Mouse (Mus musculus) bone marrow, adult 2 months (tissue): ENCODE data around the gene Parp14.
A peak's percentile ranks its signal among the peaks of the same experiment; 100 is the strongest.

Source experiments
- CTCF ChIP-seq: fragments of 200-500 bp; IDR thresholded peaks from 2 replicates; pipeline ENCODE4 v1.5.1; 2011; ENCODE audit warnings: low read length, control low read depth; ENCODE audit not compliant: control insufficient read depth, insufficient read depth
- POLR2A ChIP-seq: fragments of 200-500 bp; IDR thresholded peaks from 2 replicates; pipeline ENCODE4 v1.6.1; 2011; ENCODE audit warnings: low read depth, mild to moderate bottlenecking, control low read depth, low read length, borderline replicate concordance; ENCODE audit not compliant: control insufficient read depth

GRCm38 (mm10) chr16:35862057-35862456, 9.3 kb downstream of the Parp14 start:
- TF ChIP-seq CTCF (peak; percentile 48; the same call in 1 of the 2 replicates), POLR2A (no peak)
